Mouse (Mus musculus) embryonic facial prominence, embryonic 13.5 days (tissue): ENCODE measurements around the gene Bax. TPM values are rescaled to one million over a fixed set of nuclear protein-coding genes. Genes with fewer than 3 reads are reported as not detected.
"Not testable (repeated sequence)": the region's sequence is repeated elsewhere in the genome, so short reads cannot be mapped to it uniquely, and the experiment has no call there.

Source experiments
- ATAC-seq: fragments of 200-750 bp; cut with Nextera tagmentation; 2 replicates; pipeline ENCODE4 v1.8.0; 2017; ENCODE audit warnings: low read depth; ENCODE audit not compliant: insufficient number of reproducible peaks, insufficient read depth, low FRiP score, low TSS enrichment
- H3K27ac ChIP-seq: fragments of 300-500 bp; sonication (generic); 2 replicates; pipeline ENCODE4 v1.5.1; 2015; ENCODE audit warnings: moderate library complexity, mild to moderate bottlenecking, inconsistent platforms
- H3K27me3 ChIP-seq: fragments of 300-500 bp; sonication (generic); 2 replicates; pipeline ENCODE4 v1.6.1; 2015; ENCODE audit warnings: mild to moderate bottlenecking, inconsistent platforms
- H3K36me3 ChIP-seq: fragments of 300-500 bp; sonication (generic); 2 replicates; pipeline ENCODE4 v1.6.1; 2015; ENCODE audit warnings: mild to moderate bottlenecking, inconsistent platforms
- H3K4me1 ChIP-seq: fragments of 300-500 bp; sonication (generic); 2 replicates; pipeline ENCODE4 v1.6.1; 2015; ENCODE audit warnings: inconsistent platforms
- H3K4me2 ChIP-seq: fragments of 300-500 bp; sonication (generic); 2 replicates; pipeline ENCODE4 v1.6.1; 2015; ENCODE audit warnings: moderate library complexity, mild to moderate bottlenecking, inconsistent platforms
- H3K4me3 ChIP-seq: fragments of 300-500 bp; sonication (generic); 2 replicates; pipeline ENCODE4 v1.5.1; 2015; ENCODE audit warnings: mild to moderate bottlenecking, inconsistent platforms
- H3K9ac ChIP-seq: fragments of 300-500 bp; sonication (generic); 2 replicates; pipeline ENCODE4 v1.6.1; 2015; ENCODE audit warnings: mild to moderate bottlenecking, inconsistent platforms
- H3K9me3 ChIP-seq: fragments of 300-500 bp; sonication (generic); 2 replicates; pipeline ENCODE4 v1.6.1; 2016; ENCODE audit warnings: inconsistent platforms
- WGBS: fragments of 180-500 bp; shearing (Covaris S2); methylation state at CpG from one replicate; pipeline ENCODE4 v1.1.7; 2015; ENCODE audit warnings: mixed read lengths; 5-methylcytosine and 5-hydroxymethylcytosine counted together
- polyA plus RNA-seq: library from polyadenylated mRNA; unstranded; fragments of >200 nt; fragmentation: Nextera tagmentation; extraction: Ambion mirVana; gene quantifications from 2 replicates; pipeline ENCODE4 v1.2.1, GENCODE M21; 2015

Gene Bax
- polyA plus RNA-seq, 1 experiment from 2014 or later = 190 TPM

DNA sequence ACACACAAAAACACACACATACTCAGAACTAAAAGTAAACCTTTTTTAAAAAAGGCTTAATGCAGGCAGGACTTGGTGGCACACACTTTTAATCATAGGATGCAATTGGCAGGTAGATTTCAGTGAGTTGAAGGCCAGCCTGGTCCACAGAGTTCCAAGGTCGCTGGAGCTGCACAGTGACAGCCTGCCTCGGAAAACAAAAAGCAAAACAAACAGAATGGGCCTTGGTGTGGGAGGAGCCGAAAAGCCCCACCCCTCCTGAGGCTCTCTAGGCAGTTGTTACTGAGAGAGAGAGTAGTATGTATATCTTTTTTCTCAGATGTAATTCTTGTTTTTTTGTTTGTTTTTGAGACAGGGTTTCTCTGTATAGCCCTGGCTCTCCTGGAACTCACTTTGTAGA is 24.6 kb upstream of the Bax start:
- H3K27me3 ChIP-seq = no peaks in the 10 kb centered on the region
- peaks cover 27% of the 10 kb centered on the region for H3K4me1 ChIP-seq
- H3K36me3 ChIP-seq = peaks cover 46% of the 10 kb centered on the region
- H3K27ac ChIP-seq = peak overlapping the region; percentile 48; the same call in 1 of the 2 replicates
- no peak overlapping the region for H3K4me3 ChIP-seq
- WGBS = 24% methylated on average over 3 of the region's 3 CpGs
- H3K9ac ChIP-seq = no peak overlapping the region
- peak overlapping the region; percentile 41 for H3K4me2 ChIP-seq
- no peak for ATAC-seq
- no peaks in the 10 kb centered on the region for H3K9me3 ChIP-seq

- H3K36me3 ChIP-seq = peaks cover 41% of the 10 kb centered on the region
- no peak overlapping the region for H3K4me3 ChIP-seq
- peak overlapping the region; percentile 41 for H3K4me2 ChIP-seq
- no peak overlapping the region for H3K9ac ChIP-seq
- H3K27ac ChIP-seq = peak overlapping the region; percentile 48; the same call in 1 of the 2 replicates
- H3K9me3 ChIP-seq = no peaks in the 10 kb centered on the region
- H3K27me3 ChIP-seq = no peaks in the 10 kb centered on the region
- H3K4me1 ChIP-seq = peaks cover 27% of the 10 kb centered on the region
- ATAC-seq = no peak
- 44% methylated on average over 9 of the region's 9 CpGs for WGBS
Measured at GRCm38 (mm10) chr7:45490822-45491221, 24.1 kb upstream of the Bax start.

- Histone ChIP-seq H3K27me3 (no peaks in the 10 kb centered on the region), H3K9ac (no peak overlapping the region), H3K4me2 (no peak overlapping the region), H3K4me1 (peaks cover 27% of the 10 kb centered on the region), H3K9me3 (no peaks in the 10 kb centered on the region), H3K4me3 (no peak overlapping the region), H3K36me3 (peaks cover 29% of the 10 kb centered on the region), H3K27ac (no peak overlapping the region)
- WGBS = 79% methylated on average over 7 of the region's 7 CpGs
- ATAC-seq = no peak
Measured at GRCm38 (mm10) chr7:45489578-45489977, 22.9 kb upstream of the Bax start.

- peak within 1 kb of the TSS; percentile 84 for H3K27ac ChIP-seq
- peak within 1 kb of the TSS; percentile 75 for H3K9ac ChIP-seq
- peak within 1 kb of the TSS; percentile 71 for H3K4me2 ChIP-seq
- peaks cover 18% of the 10 kb centered on the region for H3K36me3 ChIP-seq
- no peaks in the 10 kb centered on the region for H3K27me3 ChIP-seq
- peak; percentile 57; the same call in 1 of the 2 replicates for ATAC-seq
- H3K9me3 ChIP-seq = no peaks in the 10 kb centered on the region
- 7% methylated on average over 38 of the region's 38 CpGs for WGBS
- H3K4me3 ChIP-seq = peak within 1 kb of the TSS; percentile 49
- peaks cover 27% of the 10 kb centered on the region for H3K4me1 ChIP-seq
Measured at GRCm38 (mm10) chr7:45488293-45489204, 21.9 kb upstream of the Bax start, which contains the start of gene Dhdh. TSS of gene Dhdh (minus strand) at chr7:45488805.

GRCm38 (mm10) chr7:45487861-45488292 is 21.2 kb upstream of the Bax start:
- H3K27ac ChIP-seq = peak overlapping the region; percentile 84
- 28% methylated on average over 11 of the region's 11 CpGs for WGBS
- peak overlapping the region; percentile 71 for H3K4me2 ChIP-seq
- peaks cover 12% of the 10 kb centered on the region for H3K36me3 ChIP-seq
- H3K4me3 ChIP-seq = peak overlapping the region; percentile 49
- H3K9me3 ChIP-seq = no peaks in the 10 kb centered on the region
- H3K4me1 ChIP-seq = peaks cover 27% of the 10 kb centered on the region
- no peaks in the 10 kb centered on the region for H3K27me3 ChIP-seq
- ATAC-seq = no peak
- H3K9ac ChIP-seq = peak overlapping the region; percentile 75

DNA sequence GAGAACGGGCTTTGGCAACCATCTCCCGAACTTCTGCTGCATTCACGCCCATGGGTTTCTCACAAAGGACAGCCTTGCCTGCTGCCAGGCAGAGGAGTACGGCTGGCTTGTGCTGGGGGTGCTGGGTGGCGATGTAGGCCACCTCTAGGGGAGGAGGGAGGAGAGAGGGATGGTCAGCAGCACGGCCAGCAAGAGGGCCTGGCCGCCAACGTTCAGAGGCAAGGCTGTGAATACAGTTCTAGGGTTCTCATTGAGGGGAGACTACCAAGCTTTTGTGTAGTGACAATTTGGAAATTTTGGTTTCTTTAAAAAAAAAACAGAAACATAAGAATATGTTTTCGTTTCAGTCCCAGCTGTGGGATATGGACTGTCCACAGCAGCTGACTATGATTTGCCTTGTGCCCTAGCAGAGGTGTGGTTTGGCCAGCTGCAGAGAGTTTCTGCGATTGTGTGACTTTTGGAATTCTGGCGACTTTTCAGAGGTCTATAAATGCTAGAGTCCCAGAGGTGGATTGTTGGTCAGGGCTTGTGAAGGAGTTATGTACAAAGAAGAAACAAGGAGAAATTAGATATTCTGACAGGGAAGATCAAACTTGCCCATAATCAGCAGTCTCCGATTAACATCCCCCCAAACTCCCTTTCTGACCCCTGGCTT is 20.2 kb upstream of the Bax start, which contains the start of gene Gm45808:
Gene Gm45808 (minus strand): TSS at position 51 of the 655 bp plus-strand sequence.
- Histone ChIP-seq H3K27me3 (no peaks in the 10 kb centered on the region), H3K9me3 (no peaks in the 10 kb centered on the region), H3K4me3 (no peak within 1 kb of the TSS), H3K27ac (peak within 1 kb of the TSS; percentile 22; the same call in 1 of the 2 replicates), H3K4me1 (peaks cover 27% of the 10 kb centered on the region), H3K4me2 (no peak within 1 kb of the TSS), H3K9ac (no peak within 1 kb of the TSS), H3K36me3 (peaks cover 2% of the 10 kb centered on the region; the same call in 1 of the 2 replicates)
- WGBS = 78% methylated on average over 12 of the region's 12 CpGs
- no peak for ATAC-seq

DNA sequence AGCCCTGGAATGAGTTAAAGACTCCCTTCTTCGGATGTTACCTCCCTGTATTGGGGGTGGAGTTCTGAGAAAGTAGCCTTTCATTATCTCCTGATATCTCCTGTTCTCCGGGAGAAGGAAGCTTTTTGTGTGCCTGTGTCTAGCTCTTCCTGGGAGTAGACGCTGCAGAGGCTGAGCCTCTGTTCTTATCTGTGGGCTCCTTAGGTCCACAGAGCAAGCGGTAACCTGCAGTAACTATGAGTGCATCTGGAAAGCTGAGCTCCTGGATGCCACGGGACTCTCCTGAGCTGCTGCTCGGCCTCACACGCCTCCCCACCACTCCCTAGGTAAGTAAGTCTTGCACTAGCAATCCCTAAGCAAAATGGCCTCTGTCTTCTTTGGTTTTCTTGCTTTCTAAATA is 19.5 kb upstream of the Bax start:
- Histone ChIP-seq H3K36me3 (no peaks in the 10 kb centered on the region), H3K27me3 (no peaks in the 10 kb centered on the region), H3K4me3 (no peak overlapping the region), H3K27ac (no peak overlapping the region), H3K4me1 (peaks cover 24% of the 10 kb centered on the region), H3K4me2 (no peak overlapping the region), H3K9me3 (no peaks in the 10 kb centered on the region), H3K9ac (no peak overlapping the region)
- no peak for ATAC-seq
- 68% methylated on average over 7 of the region's 7 CpGs for WGBS

GRCm38 (mm10) chr7:45484985-45485384 is 18.3 kb upstream of the Bax start:
- not testable (repeated sequence) for H3K27ac ChIP-seq, H3K9me3 ChIP-seq, H3K27me3 ChIP-seq, H3K36me3 ChIP-seq, ATAC-seq, H3K9ac ChIP-seq, H3K4me2 ChIP-seq, H3K4me3 ChIP-seq
- 89% methylated on average over 5 of the region's 5 CpGs for WGBS
- H3K4me1 ChIP-seq = peaks cover 14% of the 10 kb centered on the region; the same call in 1 of the 2 replicates

DNA sequence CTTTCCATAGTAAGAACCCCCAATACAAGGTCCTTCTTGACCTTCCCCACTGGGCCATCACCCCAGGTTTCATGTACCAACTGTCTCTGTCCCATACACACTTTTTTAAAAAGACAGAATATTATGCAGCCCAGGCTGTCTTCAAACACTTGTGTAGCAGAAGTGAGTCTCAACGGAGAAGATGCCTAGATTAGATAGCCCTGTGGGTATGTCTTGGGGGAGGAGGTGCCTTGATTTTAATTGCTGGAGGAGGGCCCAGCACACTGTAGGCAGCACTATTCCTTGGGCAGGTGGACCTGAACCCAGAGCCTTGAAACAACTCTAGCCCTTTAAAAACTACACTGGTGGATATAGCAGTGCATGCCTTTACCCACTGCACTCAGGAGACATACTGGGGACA is 15.5 kb upstream of the Bax start:
- Histone ChIP-seq H3K4me3 (no peak overlapping the region), H3K4me2 (no peak overlapping the region), H3K9me3 (no peaks in the 10 kb centered on the region), H3K27ac (no peak overlapping the region), H3K4me1 (no peaks in the 10 kb centered on the region), H3K27me3 (no peaks in the 10 kb centered on the region), H3K36me3 (no peaks in the 10 kb centered on the region), H3K9ac (no peak overlapping the region)
- 81% methylated on average over 1 of the region's 1 CpGs for WGBS
- no peak for ATAC-seq

DNA sequence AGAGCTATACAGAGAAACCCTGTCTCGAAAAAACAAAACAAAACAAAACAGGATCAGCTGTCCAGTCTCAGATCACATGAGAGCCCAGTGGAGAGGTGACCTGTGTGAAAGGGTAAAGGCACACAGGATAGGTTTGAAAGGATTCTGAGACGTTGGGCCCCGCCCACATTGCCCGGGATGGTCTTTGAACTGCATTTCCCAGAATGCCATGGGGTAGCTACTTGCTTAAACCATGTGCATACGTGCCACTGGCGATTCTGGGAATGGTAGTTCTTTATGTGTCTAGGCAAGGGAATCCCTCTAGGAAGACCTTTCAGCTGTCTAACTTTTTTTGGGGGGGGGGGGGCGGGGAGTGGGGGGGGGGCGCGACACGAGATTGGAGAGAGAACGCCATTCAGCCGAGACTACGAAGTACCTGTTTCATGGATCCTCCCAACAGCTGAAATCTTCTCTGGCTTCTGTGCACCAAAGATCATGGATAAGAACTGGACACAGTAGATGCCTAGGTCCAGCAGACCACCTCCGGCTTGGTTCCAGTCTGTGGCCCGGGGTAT is 14.8 kb upstream of the Bax start, which contains the start of gene Tulp2:
Gene Tulp2 (plus strand): TSS at position 504 of the 554 bp plus-strand sequence.
- H3K9ac ChIP-seq = no peak within 1 kb of the TSS
- H3K4me2 ChIP-seq = no peak within 1 kb of the TSS
- ATAC-seq = no peak
- 55% methylated on average over 15 of the region's 15 CpGs for WGBS
- no peaks in the 10 kb centered on the region for H3K36me3 ChIP-seq
- no peaks in the 10 kb centered on the region for H3K9me3 ChIP-seq
- H3K27ac ChIP-seq = no peak within 1 kb of the TSS
- H3K4me1 ChIP-seq = no peaks in the 10 kb centered on the region
- no peak within 1 kb of the TSS for H3K4me3 ChIP-seq
- no peaks in the 10 kb centered on the region for H3K27me3 ChIP-seq

GRCm38 (mm10) chr7:45480310-45480709 is 13.6 kb upstream of the Bax start:
- H3K4me1 ChIP-seq, H3K9me3 ChIP-seq, H3K27ac ChIP-seq, H3K36me3 ChIP-seq, ATAC-seq, H3K27me3 ChIP-seq, H3K4me3 ChIP-seq, H3K9ac ChIP-seq, H3K4me2 ChIP-seq: not testable (repeated sequence)
- 80% methylated on average over 4 of the region's 4 CpGs for WGBS
